Mouse (Mus musculus): Measurements from ENCODE around the gene Med13l.
A peak's percentile ranks its signal among the peaks of the same experiment; 100 is the strongest.

Gene Med13l

DNA sequence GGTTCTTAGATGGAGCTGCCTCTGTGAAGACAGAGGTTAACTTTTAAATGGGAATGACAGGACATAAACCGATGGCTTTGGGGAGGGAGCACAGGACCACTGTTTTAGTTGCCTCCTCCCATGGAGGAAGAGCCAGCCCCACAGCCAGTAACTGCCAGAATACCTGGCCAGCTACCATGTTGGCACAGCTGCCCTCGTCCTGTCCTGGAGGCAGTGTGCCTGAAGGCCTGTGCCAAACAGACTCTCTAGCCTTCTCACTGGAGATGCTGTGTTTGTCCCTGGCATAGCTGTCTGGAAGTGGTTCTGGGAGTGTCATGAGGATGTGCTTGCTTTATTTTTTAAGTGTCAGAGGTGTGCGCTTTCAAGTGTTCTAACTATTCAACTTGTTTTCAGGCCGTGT lies 173.1 kb downstream of the Med13l start:
- no peak for DNase-seq (ENCODE audit: low spot score)

DNA sequence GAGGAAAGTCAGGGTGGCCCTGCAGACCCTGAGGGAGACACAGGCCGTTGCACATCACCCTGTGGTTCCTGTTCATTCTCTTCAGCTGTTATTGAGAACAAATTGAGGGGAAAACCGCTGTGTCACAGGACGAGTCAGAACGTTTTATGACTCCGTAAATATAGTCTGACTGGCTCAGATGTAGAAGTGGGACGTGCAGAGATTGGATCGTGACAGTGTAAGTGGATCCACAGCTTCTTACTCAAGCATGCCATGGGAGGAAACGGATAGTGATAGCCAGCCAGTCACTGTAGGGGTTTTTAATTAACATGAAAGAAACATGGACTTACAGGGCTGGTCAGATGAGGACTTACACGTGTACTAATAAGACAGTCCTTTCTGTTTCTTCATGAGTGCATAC lies 174.0 kb downstream of the Med13l start:
- DNase-seq (ENCODE audit: low spot score) = no peak

GRCm38 (mm10) chr5:118735738-118736137 lies 175.3 kb downstream of the Med13l start:
- no peak for DNase-seq (ENCODE audit: low spot score)

- DNase-seq (ENCODE audit: low spot score) = peak; percentile 78
These were observed 177.1 kb downstream of the Med13l start for GRCm38 (mm10) chr5:118737548-118737947.

DNA sequence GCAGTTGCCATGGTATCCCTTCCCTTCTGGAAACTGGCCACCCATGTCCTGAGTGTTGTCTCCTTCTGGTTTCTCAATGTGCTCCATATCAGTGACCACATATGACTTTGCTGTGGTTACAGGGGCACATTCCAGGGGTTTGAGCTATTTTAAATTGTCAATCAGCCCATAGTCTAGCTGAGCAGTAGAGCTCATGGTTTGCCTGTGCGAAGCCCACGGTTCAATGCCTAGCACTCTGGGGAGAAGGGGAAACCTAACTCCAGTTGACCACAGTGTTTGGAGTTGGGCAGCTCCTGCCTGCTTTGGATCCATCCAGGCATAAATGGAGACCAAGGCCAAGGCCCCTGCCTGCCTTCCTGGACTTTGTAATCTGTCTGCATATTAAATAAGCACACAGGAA lies 182.6 kb downstream of the Med13l start:
- DNase-seq (ENCODE audit: low spot score) = no peak

- no peak for DNase-seq (ENCODE audit: low spot score)
These were observed 186.5 kb downstream of the Med13l start for GRCm38 (mm10) chr5:118747026-118747425.

GRCm38 (mm10) chr5:118751446-118752179 lies 191.1 kb downstream of the Med13l start:
- DNase-seq (ENCODE audit: low spot score) = no peak

GRCm38 (mm10) chr5:118752868-118753267 lies 192.4 kb downstream of the Med13l start:
- DNase-seq (ENCODE audit: low spot score) = no peak

GRCm38 (mm10) chr5:118753471-118754044 lies 193.1 kb downstream of the Med13l start:
- DNase-seq (ENCODE audit: low spot score) = no peak

DNA sequence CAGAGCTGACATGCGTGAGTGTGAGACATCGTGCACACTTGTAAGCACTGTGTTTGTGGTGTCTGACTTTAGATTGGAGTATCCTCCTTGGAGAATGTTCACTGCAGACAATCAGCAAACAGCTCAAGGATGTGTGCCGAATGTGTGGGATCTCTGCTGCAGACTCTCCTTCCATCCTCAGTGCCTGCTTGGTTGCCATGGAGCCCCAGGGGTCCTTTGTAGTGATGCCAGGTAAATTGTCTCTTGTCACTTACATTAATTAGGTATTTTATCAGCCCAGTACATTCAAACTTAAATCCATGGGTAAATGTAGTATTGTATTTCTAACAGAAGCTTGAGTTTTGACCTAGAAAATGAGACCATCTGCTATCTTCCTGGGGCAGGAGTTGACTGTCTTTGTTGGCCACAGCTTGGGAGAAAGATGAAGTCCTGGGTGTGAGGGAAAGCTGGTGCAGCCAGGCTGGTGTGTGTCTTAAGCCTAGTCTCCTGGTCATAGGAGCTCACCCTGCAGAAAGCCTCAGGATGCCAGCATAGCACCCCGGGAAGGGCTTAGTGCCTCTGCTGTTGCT lies 193.8 kb downstream of the Med13l start:
- DNase-seq (ENCODE audit: low spot score) = no peak

- DNase-seq (ENCODE audit: low spot score) = no peak
These were observed 195.6 kb downstream of the Med13l start for GRCm38 (mm10) chr5:118756078-118756477.

GRCm38 (mm10) chr5:118757396-118758301 lies 197.2 kb downstream of the Med13l start:
- DNase-seq (ENCODE audit: low spot score) = no peak

DNA sequence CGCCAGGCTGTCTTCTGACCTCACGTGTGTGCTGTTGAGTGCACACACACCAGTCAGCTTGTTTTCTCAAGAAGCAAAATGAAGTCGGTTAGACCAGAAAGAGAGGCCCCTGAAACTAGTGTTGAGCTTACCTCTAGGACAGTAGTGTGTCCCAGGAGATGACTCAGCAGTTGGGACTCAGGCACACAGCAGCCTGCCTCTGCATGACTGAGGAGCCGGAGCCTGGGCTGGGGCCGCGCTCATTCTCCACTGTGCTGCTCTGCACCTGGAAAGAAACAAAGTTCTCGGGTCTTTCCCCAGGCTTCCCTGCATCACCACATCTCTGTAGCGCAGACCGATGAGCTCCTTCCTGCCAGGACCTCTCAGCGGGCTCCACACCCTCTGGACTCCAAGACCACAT lies 200.5 kb downstream of the Med13l start:
- no peak for DNase-seq (ENCODE audit: low spot score)

DNA sequence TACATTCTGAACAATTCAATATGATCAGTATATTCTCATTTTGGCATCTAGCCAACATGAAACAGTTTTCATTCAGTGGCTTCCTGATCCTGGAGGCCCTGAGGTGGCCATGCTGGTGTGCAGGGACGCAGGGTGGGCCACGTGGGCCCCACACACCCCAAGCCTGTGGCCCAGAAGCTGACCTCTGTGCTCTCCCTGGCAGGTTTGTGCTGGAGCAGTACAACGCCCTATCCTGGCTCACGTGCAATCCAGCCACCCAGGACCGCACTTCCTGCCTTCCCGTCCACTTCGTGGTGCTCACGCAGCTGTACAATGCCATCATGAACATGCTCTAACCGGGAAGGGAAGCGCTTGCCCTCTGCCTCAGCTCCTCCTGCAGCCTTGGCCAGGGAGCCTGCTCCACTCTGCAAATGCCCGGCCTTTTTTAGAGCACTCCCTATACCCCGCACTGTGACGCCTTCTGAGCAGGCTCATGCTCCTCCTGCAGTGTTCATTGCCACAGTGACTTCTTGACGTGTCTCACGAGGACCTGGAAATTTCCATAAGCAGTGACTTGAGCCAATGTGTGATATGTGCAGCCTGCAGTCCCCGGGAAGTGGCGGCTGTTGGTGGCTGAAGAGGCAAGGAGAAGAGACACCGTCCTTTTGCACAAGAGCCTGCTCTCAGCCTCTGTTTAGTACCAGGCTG lies 202.2 kb downstream of the Med13l start:
- DNase-seq (ENCODE audit: low spot score) = no peak

- no peak for DNase-seq (ENCODE audit: low spot score)
These were observed 202.9 kb downstream of the Med13l start for GRCm38 (mm10) chr5:118763353-118763752.

GRCm38 (mm10) chr5:118769143-118769542 lies 208.7 kb downstream of the Med13l start:
- no peak for DNase-seq (ENCODE audit: low spot score)

- peak; percentile 42 for DNase-seq (ENCODE audit: low spot score)
These were observed 213.4 kb downstream of the Med13l start for GRCm38 (mm10) chr5:118773866-118774265.

- DNase-seq (ENCODE audit: low spot score) = no peak
These were observed 215.9 kb downstream of the Med13l start for GRCm38 (mm10) chr5:118776396-118776795.

DNA sequence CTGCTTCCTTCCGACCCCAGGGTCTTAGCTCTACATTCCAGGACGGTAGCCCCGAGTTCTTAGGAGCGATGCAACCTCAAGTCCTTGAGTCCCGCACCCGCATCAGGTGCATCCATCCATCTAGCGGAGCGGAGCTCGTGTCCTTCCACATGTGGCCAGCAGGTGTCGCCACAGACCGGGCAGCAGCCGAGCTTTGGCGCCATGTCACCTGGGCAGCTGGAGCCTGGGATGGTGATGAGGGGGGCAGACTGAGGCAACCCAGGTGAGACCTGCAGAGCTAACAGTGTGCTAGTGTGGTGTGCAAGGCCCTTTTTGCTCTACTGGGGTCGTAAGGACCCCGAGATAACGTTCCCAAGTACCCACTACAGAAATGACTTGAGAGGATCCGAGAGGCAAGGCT lies 221.1 kb downstream of the Med13l start:
- peak; percentile 81 for DNase-seq (ENCODE audit: low spot score)

DNA sequence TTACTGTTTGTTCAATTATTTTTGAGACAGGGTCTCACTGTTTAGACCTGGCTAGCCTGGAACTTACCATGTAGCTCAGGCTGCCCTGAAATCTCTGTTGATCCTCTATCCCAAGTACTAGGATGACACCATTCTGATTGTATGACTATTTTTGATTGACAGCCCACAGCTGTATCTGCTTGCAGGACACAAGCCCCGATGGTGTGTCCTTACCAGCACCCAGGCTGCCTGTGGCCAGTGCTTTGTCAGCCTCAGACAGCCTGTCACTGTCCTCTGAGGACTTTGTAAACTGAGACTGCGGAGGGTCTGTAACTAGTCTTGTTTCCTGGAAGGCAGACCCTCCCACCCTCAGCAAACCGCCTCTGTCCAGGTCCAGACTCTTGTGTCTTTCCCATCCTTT lies 221.7 kb downstream of the Med13l start:
- no peak for DNase-seq (ENCODE audit: low spot score)

- no peak for DNase-seq (ENCODE audit: low spot score)
These were observed 228.7 kb downstream of the Med13l start for GRCm38 (mm10) chr5:118789226-118789625.

GRCm38 (mm10) chr5:118789776-118790175 lies 229.3 kb downstream of the Med13l start:
- no peak for DNase-seq (ENCODE audit: low spot score)
